Mouse (Mus musculus) hematopoietic stem cell, adult 5-6 weeks (primary cell): ENCODE results near the gene Cryaa. TPM values are rescaled to one million over a fixed set of nuclear protein-coding genes. Genes with fewer than 3 reads are reported as not detected.
"Not testable (repeated sequence)": the region's sequence is repeated elsewhere in the genome, so short reads cannot be mapped to it uniquely, and the experiment has no call there.

Source experiments
- ATAC-seq, 2 experiments: fragments of 125-278 bp in 1 of 2; replicated peaks in 1 of 2; 2 replicates each; pipeline ENCODE4 v1.8.0; 2016 to 2017; ENCODE audit warnings: inconsistent platforms in 2 of 2, mild to moderate bottlenecking in 2 of 2, moderate number of reproducible peaks in 2 of 2, low read depth in 1 of 2, moderate TSS enrichment in 1 of 2; ENCODE audit not compliant: low FRiP score in 2 of 2, poor library complexity in 2 of 2, severe bottlenecking in 2 of 2, insufficient read depth in 1 of 2, low TSS enrichment in 1 of 2
- total RNA-seq: library from RNA; stranded (forward); fragments of 172-1452, 232-1000 nt; gene quantifications from 2 replicates; pipeline ENCODE4 v1.2.3, GENCODE M21; 2017

The Cryaa gene
- total RNA-seq, 1 experiment from 2014 or later: not detected

- ATAC-seq: peak; percentile 71 to 85
Measured at GRCm38 (mm10) chr17:31693330-31694022, 15.9 kb downstream of the Cryaa start.

GRCm38 (mm10) chr17:31694023-31694376 lies 16.4 kb downstream of the Cryaa start:
- no peak for ATAC-seq

GRCm38 (mm10) chr17:31694949-31695348 lies 17.3 kb downstream of the Cryaa start:
- ATAC-seq: no peak

- not testable (repeated sequence) for ATAC-seq
Measured at GRCm38 (mm10) chr17:31695356-31695755, 17.7 kb downstream of the Cryaa start.

- ATAC-seq: no peak
Measured at GRCm38 (mm10) chr17:31698347-31698746, 20.7 kb downstream of the Cryaa start.

GRCm38 (mm10) chr17:31703276-31703980 lies 25.8 kb downstream of the Cryaa start:
- peak; percentile 21 to 42; a peak in 2 of 4 replicates for ATAC-seq

GRCm38 (mm10) chr17:31705271-31706020 lies 27.8 kb downstream of the Cryaa start:
- ATAC-seq: no peak

- ATAC-seq: no peak
Measured at GRCm38 (mm10) chr17:31709121-31709741, 31.6 kb downstream of the Cryaa start.

- no peak for ATAC-seq
Measured at GRCm38 (mm10) chr17:31710455-31710854, 32.8 kb downstream of the Cryaa start.

- no peak for ATAC-seq
Measured at GRCm38 (mm10) chr17:31713709-31714108, 36.1 kb downstream of the Cryaa start.

GRCm38 (mm10) chr17:31714125-31714524 lies 36.5 kb downstream of the Cryaa start:
- ATAC-seq: no peak

GRCm38 (mm10) chr17:31715006-31715405 lies 37.4 kb downstream of the Cryaa start:
- no peak for ATAC-seq

- ATAC-seq: peak; percentile 84 to 89
Measured at GRCm38 (mm10) chr17:31721637-31722036, 44.0 kb downstream of the Cryaa start.

- ATAC-seq: no peak
Measured at GRCm38 (mm10) chr17:31725366-31725765, 47.8 kb downstream of the Cryaa start.

- ATAC-seq: no peak
Measured at GRCm38 (mm10) chr17:31726216-31726615, 48.6 kb downstream of the Cryaa start.

- no peak for ATAC-seq
Measured at GRCm38 (mm10) chr17:31727230-31727629, 49.6 kb downstream of the Cryaa start.

GRCm38 (mm10) chr17:31728043-31728442 lies 50.4 kb downstream of the Cryaa start:
- no peak for ATAC-seq
